Mouse (Mus musculus) neural tube, embryonic 13.5 days (tissue): ENCODE measurements around the gene Ccdc42. TPM values are rescaled to one million over a fixed set of nuclear protein-coding genes. Genes with fewer than 3 reads are reported as not detected.

Experiments used
- ATAC-seq: fragments of 200-750 bp; cut with Nextera tagmentation; 2 replicates; pipeline ENCODE4 v1.8.0; 2017; ENCODE audit warnings: low read depth, mild to moderate bottlenecking, moderate TSS enrichment, moderate library complexity
- H3K27ac ChIP-seq: fragments of 300-500 bp; sonication (generic); replicated peaks from 2 replicates; pipeline ENCODE4 v1.5.1; 2015; ENCODE audit warnings: moderate library complexity, mild to moderate bottlenecking, inconsistent platforms
- H3K27me3 ChIP-seq: fragments of 300-500 bp; sonication (generic); 2 replicates; pipeline ENCODE4 v1.6.1; 2015; ENCODE audit warnings: mild to moderate bottlenecking, inconsistent platforms
- H3K36me3 ChIP-seq: fragments of 300-500 bp; sonication (generic); 2 replicates; pipeline ENCODE4 v1.6.1; 2015; ENCODE audit warnings: mild to moderate bottlenecking, inconsistent platforms
- H3K4me1 ChIP-seq: fragments of 300-500 bp; sonication (generic); replicated peaks from 2 replicates; pipeline ENCODE4 v1.6.1; 2015; ENCODE audit warnings: inconsistent platforms
- H3K4me2 ChIP-seq: fragments of 300-500 bp; sonication (generic); 2 replicates; pipeline ENCODE4 v1.6.1; 2015; ENCODE audit warnings: inconsistent platforms, mild to moderate bottlenecking, moderate library complexity
- H3K4me3 ChIP-seq: fragments of 300-500 bp; sonication (generic); 2 replicates; pipeline ENCODE4 v1.5.1; 2015; ENCODE audit warnings: mild to moderate bottlenecking, inconsistent platforms
- H3K9ac ChIP-seq: fragments of 300-500 bp; sonication (generic); 2 replicates; pipeline ENCODE4 v1.6.1; 2015; ENCODE audit warnings: moderate library complexity, mild to moderate bottlenecking, inconsistent platforms
- H3K9me3 ChIP-seq: fragments of 300-500 bp; sonication (generic); 2 replicates; pipeline ENCODE4 v1.6.1; 2016; ENCODE audit warnings: inconsistent platforms
- WGBS: fragments of 180-500 bp; shearing (Covaris S2); methylation state at CpG from one replicate; pipeline ENCODE4 v1.1.7; 2015; 5-methylcytosine and 5-hydroxymethylcytosine counted together
- polyA plus RNA-seq: library from polyadenylated mRNA; unstranded; fragments of >200 nt; fragmentation: Nextera tagmentation; extraction: Ambion mirVana; gene quantifications from 2 replicates; pipeline ENCODE4 v1.2.1, GENCODE M21; 2015

Ccdc42 gene
- 0.20 and 0.32 TPM in 2 replicates for polyA plus RNA-seq

DNA sequence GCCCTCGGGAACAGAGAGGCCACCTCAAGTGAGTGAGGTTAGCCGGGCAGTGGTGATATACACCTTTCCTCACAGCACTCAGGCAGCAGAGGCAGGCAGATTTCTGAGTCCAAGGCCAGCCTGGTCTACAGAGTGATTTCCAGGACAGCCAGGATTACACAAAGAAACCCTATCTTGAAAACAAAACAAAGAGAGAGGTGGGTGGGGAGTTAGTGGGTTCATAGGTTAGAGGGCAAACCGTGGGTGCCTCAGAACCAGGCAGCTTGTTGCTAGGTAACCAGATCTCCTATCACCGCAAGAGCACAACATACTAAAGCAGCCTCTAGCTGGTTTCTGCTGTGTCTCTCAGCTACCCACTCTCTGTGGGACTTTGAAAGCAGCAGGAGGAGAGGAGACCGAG is at the start of gene Ccdc42:
TSS of gene Ccdc42 (plus strand) at position 301 of the 400 bp plus-strand sequence.
- Histone ChIP-seq H3K4me1 (0 out of 2 replicates have a peak, but pooled peaks cover 10% of the 10 kb centered on the region), H3K36me3 (no peaks in the 10 kb centered on the region), H3K4me2 (no peak within 1 kb of the TSS), H3K4me3 (no peak within 1 kb of the TSS), H3K9me3 (no peaks in the 10 kb centered on the region), H3K9ac (no peak within 1 kb of the TSS), H3K27me3 (no peaks in the 10 kb centered on the region), H3K27ac (no peak within 1 kb of the TSS)
- 67% methylated on average over 5 of the region's 5 CpGs for WGBS
- ATAC-seq = no peak

DNA sequence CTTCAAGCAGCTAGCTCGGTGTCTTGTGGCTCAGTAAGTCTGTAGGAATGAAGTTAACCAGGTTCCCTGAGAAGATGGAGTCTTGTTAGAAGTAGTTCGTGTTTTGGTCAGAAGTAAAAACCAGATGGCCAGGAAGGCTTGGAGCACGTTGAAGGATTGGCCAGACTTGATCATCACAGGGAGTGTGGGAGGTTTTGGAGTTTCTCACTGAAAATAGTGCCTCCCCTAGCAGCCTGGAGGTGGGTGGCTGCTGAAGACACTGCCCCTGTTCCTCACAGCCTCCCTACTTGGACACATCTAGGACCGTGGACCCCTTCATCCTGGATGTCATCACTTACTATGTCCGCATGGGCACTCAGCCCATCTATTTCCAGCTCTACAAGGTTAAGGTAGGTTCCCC is 47.2 kb upstream of the Ccdc42 start:
- Histone ChIP-seq H3K4me3 (no peak overlapping the region), H3K27me3 (no peaks in the 10 kb centered on the region), H3K9me3 (no peaks in the 10 kb centered on the region), H3K4me1 (peaks cover 1% of the 10 kb centered on the region; the same call in 1 of the 2 replicates), H3K4me2 (no peak overlapping the region), H3K9ac (no peak overlapping the region), H3K36me3 (no peaks in the 10 kb centered on the region), H3K27ac (no peak overlapping the region)
- 60% methylated on average over 5 of the region's 5 CpGs for WGBS
- no peak for ATAC-seq

DNA sequence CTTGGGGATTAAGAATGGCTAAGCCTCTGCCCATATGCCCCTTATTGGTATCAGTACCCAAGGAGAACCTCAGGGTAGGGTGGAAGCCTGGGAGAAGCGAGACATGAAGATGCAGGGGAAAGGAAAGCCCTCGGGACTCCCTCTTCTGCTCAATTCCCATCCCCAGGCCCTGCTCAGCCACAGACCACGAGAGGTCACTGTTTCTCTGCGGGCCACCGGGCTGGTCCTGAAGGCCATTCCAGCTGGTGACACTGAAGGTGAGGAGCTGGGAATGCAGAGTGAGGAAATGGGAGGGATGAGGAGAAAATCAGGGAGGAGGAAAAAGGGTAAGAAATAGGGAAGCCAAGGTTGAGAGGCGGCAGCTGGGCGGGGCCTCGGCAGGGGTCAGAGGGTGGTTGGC is 42.3 kb upstream of the Ccdc42 start:
- no peaks in the 10 kb centered on the region for H3K36me3 ChIP-seq
- no peak overlapping the region for H3K9ac ChIP-seq
- H3K27ac ChIP-seq = no peak overlapping the region

DNA sequence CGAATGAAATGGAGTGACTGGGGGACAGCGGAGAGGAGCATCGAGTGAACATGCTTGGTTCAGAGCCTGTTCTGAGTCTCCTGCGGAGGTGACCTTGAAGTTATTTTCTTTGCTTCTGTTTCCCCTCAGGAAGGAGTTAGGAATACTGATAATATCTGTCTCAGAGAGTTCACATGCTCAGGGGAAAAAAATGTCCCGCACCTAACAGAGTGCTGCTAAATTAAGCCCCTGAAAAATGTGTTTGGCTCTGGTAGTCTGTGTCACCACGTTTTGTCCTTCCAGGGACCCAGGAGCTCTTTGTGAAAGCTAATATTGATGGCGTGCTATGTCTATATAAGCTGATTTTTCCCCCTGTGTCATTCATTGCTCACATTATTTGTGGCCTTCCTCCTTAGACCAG is 41.6 kb upstream of the Ccdc42 start:
- Histone ChIP-seq H3K27ac (no peak overlapping the region), H3K4me2 (no peak overlapping the region), H3K9me3 (no peaks in the 10 kb centered on the region), H3K4me1 (peaks cover 6% of the 10 kb centered on the region; the same call in 1 of the 2 replicates), H3K27me3 (no peaks in the 10 kb centered on the region), H3K36me3 (no peaks in the 10 kb centered on the region), H3K9ac (no peak overlapping the region), H3K4me3 (no peak overlapping the region)
- ATAC-seq = no peak
- 55% methylated on average over 7 of the region's 7 CpGs for WGBS

More for the DNA sequence above, 42.3 kb upstream of the Ccdc42 start:
- no peak for ATAC-seq
- Histone ChIP-seq H3K4me1 (peaks cover 6% of the 10 kb centered on the region; the same call in 1 of the 2 replicates), H3K9me3 (no peaks in the 10 kb centered on the region), H3K4me3 (no peak overlapping the region), H3K4me2 (no peak overlapping the region), H3K27me3 (no peaks in the 10 kb centered on the region)
- 5% methylated on average over 8 of the region's 8 CpGs for WGBS

DNA sequence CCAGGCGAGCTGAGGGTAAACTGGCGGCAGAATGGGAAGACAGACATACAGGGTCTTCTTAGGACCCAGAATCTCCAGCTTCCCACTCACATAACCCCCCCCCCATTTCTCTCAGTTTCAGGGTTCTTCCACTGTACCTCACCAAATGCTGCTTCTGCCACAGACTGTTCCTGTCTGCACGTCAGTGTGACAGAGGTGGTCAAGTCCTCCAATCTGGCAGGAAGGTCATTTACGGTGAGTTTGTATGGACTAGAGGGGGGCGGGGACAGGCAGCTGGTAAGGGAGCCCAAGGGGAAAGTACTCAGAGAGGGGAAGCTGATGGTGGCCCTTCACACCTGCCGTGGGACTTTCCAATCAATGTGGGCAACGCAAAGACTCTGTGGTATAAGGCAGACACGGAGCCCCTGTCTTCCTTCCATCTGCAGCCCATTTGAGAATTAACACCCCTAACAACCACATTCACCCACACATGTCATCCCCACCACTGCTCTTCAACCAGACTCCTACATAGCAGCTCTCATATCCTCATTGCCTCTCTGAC is 41.1 kb upstream of the Ccdc42 start:
- Histone ChIP-seq H3K9me3 (no peaks in the 10 kb centered on the region), H3K27ac (no peak overlapping the region), H3K36me3 (no peaks in the 10 kb centered on the region), H3K4me2 (no peak overlapping the region), H3K9ac (no peak overlapping the region), H3K4me1 (peaks cover 6% of the 10 kb centered on the region; the same call in 1 of the 2 replicates), H3K4me3 (no peak overlapping the region), H3K27me3 (no peaks in the 10 kb centered on the region)
- WGBS = 77% methylated on average over 8 of the region's 8 CpGs
- no peak for ATAC-seq

DNA sequence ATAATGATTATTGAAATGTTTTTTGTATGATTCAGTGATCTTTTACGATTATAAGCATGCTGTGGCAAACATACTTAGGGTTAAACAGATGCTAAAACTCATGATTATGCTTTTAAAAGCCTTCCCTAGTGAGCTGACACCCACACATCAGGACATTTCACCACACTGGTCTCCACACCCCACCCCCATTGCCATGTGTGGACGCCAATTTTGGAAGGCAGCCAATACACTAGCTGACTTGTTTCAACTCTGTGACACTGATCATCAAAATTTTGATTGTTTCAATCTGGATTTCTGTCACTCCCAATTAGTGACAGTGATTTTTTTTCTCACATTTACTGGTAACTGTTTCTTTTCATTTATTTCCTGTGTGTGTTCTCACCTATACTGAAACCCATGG is 39.3 kb upstream of the Ccdc42 start:
- Histone ChIP-seq H3K9me3 (no peaks in the 10 kb centered on the region), H3K4me2 (no peak overlapping the region), H3K4me3 (no peak overlapping the region), H3K36me3 (no peaks in the 10 kb centered on the region), H3K27me3 (no peaks in the 10 kb centered on the region), H3K27ac (no peak overlapping the region), H3K9ac (no peak overlapping the region), H3K4me1 (peaks cover 6% of the 10 kb centered on the region; the same call in 1 of the 2 replicates)
- 69% methylated on average over 2 of the region's 2 CpGs for WGBS
- ATAC-seq = no peak

DNA sequence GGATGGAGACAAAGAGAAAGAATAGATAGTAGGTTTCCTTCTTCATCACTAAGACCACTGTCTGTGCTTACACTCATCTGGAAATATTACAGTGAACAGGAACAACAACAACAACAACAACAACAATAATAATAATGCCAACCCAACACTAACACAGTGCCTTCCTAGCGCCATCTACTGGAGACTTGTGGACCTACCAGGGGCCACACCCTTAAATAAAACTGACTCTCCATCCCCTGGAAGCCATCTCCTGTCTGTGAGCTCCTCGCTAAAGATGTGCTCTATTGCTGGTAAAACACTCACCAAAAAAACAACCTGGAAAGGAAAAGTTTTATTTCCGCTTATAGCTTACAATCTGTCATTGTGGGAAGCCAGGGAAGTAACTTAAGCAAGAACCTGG is 37.2 kb upstream of the Ccdc42 start:
- Histone ChIP-seq H3K27me3 (no peaks in the 10 kb centered on the region), H3K4me3 (no peak overlapping the region), H3K4me2 (no peak overlapping the region), H3K9ac (no peak overlapping the region), H3K27ac (no peak overlapping the region), H3K36me3 (no peaks in the 10 kb centered on the region), H3K4me1 (peaks cover 5% of the 10 kb centered on the region; the same call in 1 of the 2 replicates), H3K9me3 (no peaks in the 10 kb centered on the region)
- no peak for ATAC-seq
- 55% methylated on average over 3 of the region's 3 CpGs for WGBS

DNA sequence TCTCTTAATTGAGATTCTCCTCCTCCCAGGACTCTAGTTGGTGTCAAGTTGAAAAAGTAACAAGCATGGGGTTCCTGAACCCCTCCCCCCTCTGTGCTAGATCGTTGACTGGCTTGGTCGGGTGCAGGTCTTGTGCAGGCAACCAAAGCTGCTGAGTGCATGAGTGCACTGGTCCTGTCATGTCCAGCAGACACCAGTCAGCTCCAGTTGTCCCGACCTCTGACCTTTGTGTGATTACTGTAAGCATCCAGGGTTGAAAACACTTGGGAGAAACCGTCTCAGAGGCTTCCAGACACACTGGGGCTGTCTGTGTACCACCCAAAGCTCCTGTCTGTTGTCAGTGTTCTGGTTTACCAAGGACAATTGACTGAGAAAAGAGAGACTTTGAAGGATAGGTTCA is 36.5 kb upstream of the Ccdc42 start:
- ATAC-seq = no peak
- no peaks in the 10 kb centered on the region for H3K36me3 ChIP-seq
- no peak overlapping the region for H3K4me3 ChIP-seq
- H3K27ac ChIP-seq = no peak overlapping the region
- no peak overlapping the region for H3K4me2 ChIP-seq
- no peak overlapping the region for H3K9ac ChIP-seq
- 0 out of 2 replicates have a peak, but pooled peaks cover under 1% of the 10 kb centered on the region for H3K27me3 ChIP-seq
- H3K4me1 ChIP-seq = no peaks in the 10 kb centered on the region
- 74% methylated on average over 4 of the region's 4 CpGs for WGBS
- H3K9me3 ChIP-seq = no peaks in the 10 kb centered on the region

DNA sequence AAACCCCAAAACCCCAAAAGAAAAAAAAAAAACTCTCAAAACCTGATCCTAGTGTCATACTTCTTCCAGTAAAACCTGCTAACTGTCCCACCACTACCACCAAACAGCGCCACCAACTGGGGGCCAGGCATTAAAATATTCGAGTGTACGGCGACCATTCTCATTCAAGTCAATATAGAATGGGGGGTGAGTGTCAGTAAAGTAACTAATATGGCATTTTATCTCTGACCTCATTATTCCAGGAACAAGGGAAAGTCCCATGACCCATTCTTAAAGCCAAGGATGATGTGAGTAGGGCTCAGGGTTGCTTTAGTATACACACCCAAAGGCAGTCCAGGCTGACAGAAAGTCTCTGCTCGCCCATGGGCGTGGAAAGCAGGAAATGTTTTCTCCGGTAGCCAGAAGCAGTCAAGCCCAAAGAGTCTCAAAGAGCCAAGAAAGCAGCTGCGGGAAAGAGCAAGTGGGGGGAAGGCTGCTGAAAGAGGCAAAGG is 32.8 kb upstream of the Ccdc42 start:
- ATAC-seq = no peak
- H3K9me3 ChIP-seq = no peaks in the 10 kb centered on the region
- no peak overlapping the region for H3K4me3 ChIP-seq
- H3K27me3 ChIP-seq = peaks cover 20% of the 10 kb centered on the region
- 48% methylated on average over 8 of the region's 8 CpGs for WGBS
- H3K9ac ChIP-seq = no peak overlapping the region
- no peak overlapping the region for H3K27ac ChIP-seq
- H3K36me3 ChIP-seq = no peaks in the 10 kb centered on the region
- peaks cover 6% of the 10 kb centered on the region for H3K4me1 ChIP-seq
- no peak overlapping the region for H3K4me2 ChIP-seq

DNA sequence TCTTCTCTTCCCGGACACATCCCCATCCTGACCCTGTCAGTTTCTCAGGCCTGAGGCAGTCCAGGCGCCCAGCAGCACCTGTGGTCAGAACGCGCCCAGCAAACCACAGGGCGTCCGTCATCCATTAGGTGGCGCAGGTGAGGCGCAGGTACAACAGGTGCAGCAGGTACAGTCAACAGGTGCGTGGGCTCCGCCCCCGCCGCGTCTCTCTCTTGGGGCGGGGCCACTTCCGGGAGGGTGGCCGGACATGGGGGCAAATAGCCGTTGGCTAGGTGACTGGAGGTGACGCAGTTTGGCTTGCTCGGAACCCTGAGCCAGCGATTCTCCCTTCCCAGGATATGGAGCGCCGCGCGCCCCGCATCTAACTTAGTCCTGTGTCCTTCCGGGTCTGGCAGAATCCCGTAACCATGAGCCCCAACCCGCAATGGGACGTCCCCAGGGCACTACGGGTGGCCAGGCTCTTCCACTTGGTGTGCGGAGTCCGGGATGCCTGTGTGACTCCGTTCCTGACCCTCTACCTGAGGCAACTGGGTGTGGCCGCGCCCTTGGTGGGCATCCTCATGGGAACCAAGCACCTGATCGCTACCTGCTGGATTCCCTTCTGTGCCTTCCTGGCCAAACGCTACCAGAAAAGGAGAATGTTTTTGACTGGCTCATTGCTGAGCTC is 30.8 kb upstream of the Ccdc42 start, which contains the start of gene Mfsd6l:
TSS of gene Mfsd6l (plus strand) at position 269 of the 667 bp plus-strand sequence.
- Histone ChIP-seq H3K4me1 (peaks cover 9% of the 10 kb centered on the region), H3K36me3 (no peaks in the 10 kb centered on the region), H3K9me3 (no peaks in the 10 kb centered on the region), H3K27ac (no peak within 1 kb of the TSS), H3K9ac (no peak within 1 kb of the TSS), H3K4me2 (peak within 1 kb of the TSS; percentile 46), H3K27me3 (peaks cover 20% of the 10 kb centered on the region), H3K4me3 (peak within 1 kb of the TSS; percentile 11; the same call in 1 of the 2 replicates)
- 10% methylated on average over 37 of the region's 37 CpGs for WGBS
- ATAC-seq = no peak

DNA sequence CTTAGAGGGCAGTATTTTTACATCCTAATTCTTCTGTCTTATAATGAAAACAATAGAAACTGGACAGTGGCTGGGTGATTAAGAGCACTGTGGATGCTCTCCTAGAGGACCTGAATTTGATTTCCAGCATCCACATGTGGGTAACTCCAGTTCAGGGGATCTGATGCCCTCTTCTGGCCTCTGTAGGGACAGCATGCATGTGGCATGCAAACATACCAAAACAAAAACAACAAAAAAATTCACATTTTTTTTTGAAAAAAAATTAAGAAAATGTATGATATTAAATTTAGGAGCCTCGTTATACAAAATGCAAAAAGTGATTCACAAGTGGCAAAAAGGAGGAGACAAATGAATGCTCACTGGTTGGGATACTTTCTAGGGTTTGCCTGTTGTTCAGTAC is 27.3 kb upstream of the Ccdc42 start:
- Histone ChIP-seq H3K4me2 (no peak overlapping the region), H3K27me3 (peaks cover 20% of the 10 kb centered on the region), H3K27ac (no peak overlapping the region), H3K9me3 (no peaks in the 10 kb centered on the region), H3K9ac (no peak overlapping the region), H3K36me3 (no peaks in the 10 kb centered on the region), H3K4me3 (no peak overlapping the region), H3K4me1 (peaks cover 9% of the 10 kb centered on the region)
- 55% methylated on average over 1 of the region's 1 CpGs for WGBS
- ATAC-seq = no peak
